Mouse (Mus musculus): ENCODE results near the gene Tmem17. TPM values are rescaled to one million over a fixed set of nuclear protein-coding genes. Genes with fewer than 3 reads are reported as not detected.

Gene Tmem17
- total and polyA plus RNA-seq, 2 experiments, result 0.82 to 1.0 TPM

- Histone ChIP-seq H3K4me3 (ENCODE audit: insufficient read depth, low read depth, low read length) (no peak overlapping the region), H3K79me2 (ENCODE audit: control insufficient read depth, insufficient read depth, low read length) (no peaks in the 10 kb centered on the region), H3K27me3 (ENCODE audit: control insufficient read depth, insufficient read depth, low read length) (no peaks in the 10 kb centered on the region), H3K27ac (replicated peaks; ENCODE audit: insufficient read depth, low read depth, low read length) (peak overlapping the region; percentile 46; the same call in 1 of the 2 replicates), H3K36me3 (ENCODE audit: control insufficient read depth, insufficient read depth, low read length) (no peaks in the 10 kb centered on the region), H3K4me1 (ENCODE audit: control insufficient read depth, insufficient read depth, low read length) (peaks cover 8% of the 10 kb centered on the region; the same call in 1 of the 2 replicates), H3K9ac (ENCODE audit: low read depth, low read length) (no peak overlapping the region)
- TF ChIP-seq CTCF (IDR thresholded peaks at IDR 0.05; ENCODE audit: low read depth, low read length) (no peak), POLR2A (IDR thresholded peaks at IDR 0.05; ENCODE audit: extremely low read depth, insufficient read depth, low read length) (no peak)
- peak; percentile 96 for DNase-seq (ENCODE audit: extremely low read depth, low read depth, low spot score)
Observed at GRCm38 (mm10) chr11:22494941-22495340, 16.9 kb upstream of the Tmem17 start.

DNA sequence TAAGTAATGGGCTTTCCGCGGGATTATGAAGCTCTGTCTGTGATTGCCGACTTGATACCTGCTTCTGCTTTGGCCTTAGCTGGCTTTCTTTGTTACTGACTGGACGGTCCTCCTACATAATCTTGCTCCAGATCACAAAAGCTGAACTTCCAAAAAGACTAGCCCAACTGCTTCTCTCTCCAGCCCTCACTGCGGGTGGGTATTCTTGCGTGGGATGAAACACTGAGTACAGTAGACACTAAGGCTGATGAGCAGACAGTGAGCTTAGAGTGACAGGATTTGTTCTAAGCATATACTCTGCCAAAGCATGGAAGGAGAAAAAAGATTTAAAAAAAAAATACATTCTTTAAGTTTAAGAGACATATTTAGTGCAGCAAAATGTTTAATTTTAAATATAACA is 12.5 kb upstream of the Tmem17 start:
- no peaks in the 10 kb centered on the region for H3K36me3 ChIP-seq (ENCODE audit: control insufficient read depth, insufficient read depth, low read length)
- H3K4me3 ChIP-seq (ENCODE audit: insufficient read depth, low read depth, low read length), result no peak overlapping the region
- TF ChIP-seq CTCF (IDR thresholded peaks at IDR 0.05; ENCODE audit: low read depth, low read length) (no peak), POLR2A (IDR thresholded peaks at IDR 0.05; ENCODE audit: extremely low read depth, insufficient read depth, low read length) (no peak)
- H3K27me3 ChIP-seq (ENCODE audit: control insufficient read depth, insufficient read depth, low read length), result no peaks in the 10 kb centered on the region
- WGBS, result 93% methylated on average over 6 of the region's 6 CpGs
- no peak for DNase-seq (ENCODE audit: extremely low read depth, low read depth, low spot score)
- H3K79me2 ChIP-seq (ENCODE audit: control insufficient read depth, insufficient read depth, low read length), result no peaks in the 10 kb centered on the region
- H3K9ac ChIP-seq (ENCODE audit: low read depth, low read length), result no peak overlapping the region
- H3K27ac ChIP-seq (replicated peaks; ENCODE audit: insufficient read depth, low read depth, low read length), result no peak overlapping the region
- peaks cover 8% of the 10 kb centered on the region; the same call in 1 of the 2 replicates for H3K4me1 ChIP-seq (ENCODE audit: control insufficient read depth, insufficient read depth, low read length)

GRCm38 (mm10) chr11:22499886-22500285 is 12.0 kb upstream of the Tmem17 start:
- TF ChIP-seq CTCF (IDR thresholded peaks at IDR 0.05; ENCODE audit: low read depth, low read length), result no peak
- TF ChIP-seq POLR2A (IDR thresholded peaks at IDR 0.05; ENCODE audit: extremely low read depth, insufficient read depth, low read length), result no peak
- H3K27ac ChIP-seq (replicated peaks; ENCODE audit: insufficient read depth, low read depth, low read length), result no peak overlapping the region
- no peak overlapping the region for H3K4me3 ChIP-seq (ENCODE audit: insufficient read depth, low read depth, low read length)
- DNase-seq (ENCODE audit: extremely low read depth, low read depth, low spot score), result peak; percentile 58
- no peak overlapping the region for H3K9ac ChIP-seq (ENCODE audit: low read depth, low read length)
- H3K4me1 ChIP-seq (ENCODE audit: control insufficient read depth, insufficient read depth, low read length), result peaks cover 5% of the 10 kb centered on the region; the same call in 1 of the 2 replicates
- H3K79me2 ChIP-seq (ENCODE audit: control insufficient read depth, insufficient read depth, low read length), result no peaks in the 10 kb centered on the region
- no peaks in the 10 kb centered on the region for H3K36me3 ChIP-seq (ENCODE audit: control insufficient read depth, insufficient read depth, low read length)
- no peaks in the 10 kb centered on the region for H3K27me3 ChIP-seq (ENCODE audit: control insufficient read depth, insufficient read depth, low read length)

DNA sequence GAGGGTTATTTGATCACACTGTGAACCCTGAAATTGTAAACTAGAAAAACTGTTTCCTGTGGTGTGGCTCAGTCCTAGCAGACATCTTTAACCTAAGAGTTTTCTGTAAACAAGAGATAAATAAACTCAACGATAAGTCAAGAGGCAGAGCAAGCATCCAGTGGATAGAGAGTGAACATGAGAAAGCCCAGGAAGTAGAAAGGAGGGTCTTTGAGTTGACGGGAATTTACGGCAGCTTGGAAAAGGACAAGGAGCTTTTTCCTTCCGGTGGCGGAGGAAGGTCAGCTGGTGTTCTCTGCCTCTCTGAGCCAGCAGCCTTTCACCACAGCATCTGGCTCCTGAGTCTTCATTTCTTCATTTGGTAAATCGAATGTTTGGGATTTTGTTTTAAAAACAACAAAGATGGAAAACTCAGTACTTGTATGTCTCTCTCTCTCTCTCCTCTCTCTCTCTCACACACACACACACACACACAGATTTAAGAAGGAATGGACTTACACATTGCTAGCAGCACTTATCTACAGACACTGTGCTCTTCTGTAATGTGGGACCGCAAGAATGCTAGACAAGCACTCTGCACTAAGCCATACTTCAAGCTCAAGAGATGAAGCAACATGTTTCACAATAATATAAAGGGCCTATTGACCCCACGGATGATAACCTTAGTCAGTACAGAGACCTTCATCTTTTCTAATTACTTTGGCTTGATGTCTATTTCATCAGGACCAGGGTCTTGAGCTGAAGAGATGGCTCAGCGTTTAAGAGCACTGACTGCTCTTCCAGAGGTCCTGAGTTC is 10.9 kb upstream of the Tmem17 start:
- peak; percentile 90 for DNase-seq (ENCODE audit: extremely low read depth, low read depth, low spot score)
- H3K36me3 ChIP-seq (ENCODE audit: control insufficient read depth, insufficient read depth, low read length), result no peaks in the 10 kb centered on the region
- H3K27me3 ChIP-seq (ENCODE audit: control insufficient read depth, insufficient read depth, low read length), result no peaks in the 10 kb centered on the region
- WGBS, result 54% methylated on average over 9 of the region's 9 CpGs
- H3K27ac ChIP-seq (replicated peaks; ENCODE audit: insufficient read depth, low read depth, low read length), result no peak overlapping the region
- H3K4me1 ChIP-seq (ENCODE audit: control insufficient read depth, insufficient read depth, low read length), result no peaks in the 10 kb centered on the region; the same call in 1 of the 2 replicates
- H3K79me2 ChIP-seq (ENCODE audit: control insufficient read depth, insufficient read depth, low read length), result no peaks in the 10 kb centered on the region
- TF ChIP-seq CTCF (IDR thresholded peaks at IDR 0.05; ENCODE audit: low read depth, low read length) (no peak), POLR2A (IDR thresholded peaks at IDR 0.05; ENCODE audit: extremely low read depth, insufficient read depth, low read length) (no peak)
- H3K9ac ChIP-seq (ENCODE audit: low read depth, low read length), result no peak overlapping the region
- no peak overlapping the region for H3K4me3 ChIP-seq (ENCODE audit: insufficient read depth, low read depth, low read length)

DNA sequence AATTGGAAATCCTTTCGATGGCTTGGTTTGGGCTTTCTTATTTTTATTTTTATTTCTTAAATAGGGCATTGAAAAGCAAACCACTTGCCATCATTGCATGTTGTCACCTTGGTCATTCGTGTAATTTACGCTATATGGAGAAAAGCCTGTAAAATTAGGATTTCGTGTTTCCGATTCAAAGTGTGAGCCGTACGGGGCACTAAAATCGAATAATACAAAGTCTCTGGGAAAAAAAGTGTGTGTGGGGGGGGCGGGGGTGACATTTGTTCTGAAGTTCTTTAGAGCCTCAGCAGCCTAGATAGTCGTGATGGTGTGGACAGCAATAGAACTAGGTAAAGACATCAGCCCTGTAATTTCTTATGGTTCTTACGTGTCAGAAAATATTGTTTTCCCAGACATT is 1.2 kb downstream of the Tmem17 start:
- no peaks in the 10 kb centered on the region for H3K79me2 ChIP-seq (ENCODE audit: control insufficient read depth, insufficient read depth, low read length)
- peak overlapping the region; percentile 84 for H3K4me3 ChIP-seq (ENCODE audit: insufficient read depth, low read depth, low read length)
- peak overlapping the region; percentile 96 for H3K9ac ChIP-seq (ENCODE audit: low read depth, low read length)
- H3K36me3 ChIP-seq (ENCODE audit: control insufficient read depth, insufficient read depth, low read length), result no peaks in the 10 kb centered on the region
- H3K27ac ChIP-seq (replicated peaks; ENCODE audit: insufficient read depth, low read depth, low read length), result peak overlapping the region; percentile 95
- H3K27me3 ChIP-seq (ENCODE audit: control insufficient read depth, insufficient read depth, low read length), result no peaks in the 10 kb centered on the region
- TF ChIP-seq CTCF (IDR thresholded peaks at IDR 0.05; ENCODE audit: low read depth, low read length), result no peak
- DNase-seq (ENCODE audit: extremely low read depth, low read depth, low spot score), result no peak
- 49% methylated on average over 11 of the region's 11 CpGs for WGBS
- no peaks in the 10 kb centered on the region for H3K4me1 ChIP-seq (ENCODE audit: control insufficient read depth, insufficient read depth, low read length)

- Histone ChIP-seq H3K27me3 (ENCODE audit: control insufficient read depth, insufficient read depth, low read length) (no peaks in the 10 kb centered on the region), H3K9ac (ENCODE audit: low read depth, low read length) (no peak overlapping the region), H3K4me1 (ENCODE audit: control insufficient read depth, insufficient read depth, low read length) (no peaks in the 10 kb centered on the region), H3K27ac (replicated peaks; ENCODE audit: insufficient read depth, low read depth, low read length) (no peak overlapping the region), H3K4me3 (ENCODE audit: insufficient read depth, low read depth, low read length) (no peak overlapping the region), H3K36me3 (ENCODE audit: control insufficient read depth, insufficient read depth, low read length) (no peaks in the 10 kb centered on the region), H3K79me2 (ENCODE audit: control insufficient read depth, insufficient read depth, low read length) (no peaks in the 10 kb centered on the region)
- no peak for TF ChIP-seq POLR2A (IDR thresholded peaks at IDR 0.05; ENCODE audit: extremely low read depth, insufficient read depth, low read length)
- TF ChIP-seq CTCF (IDR thresholded peaks at IDR 0.05; ENCODE audit: low read depth, low read length), result no peak
- DNase-seq (ENCODE audit: extremely low read depth, low read depth, low spot score), result no peak
- 88% methylated on average over 2 of the region's 2 CpGs for WGBS
Observed at GRCm38 (mm10) chr11:22515061-22515460, 3.2 kb downstream of the Tmem17 start.
